Mouse (Mus musculus) macrophage (primary cell): Measurements from ENCODE around the gene Rnf115. TPM values are rescaled to one million over a fixed set of nuclear protein-coding genes. Genes with fewer than 3 reads are reported as not detected.
A peak's percentile ranks its signal among the peaks of the same experiment; 100 is the strongest.

Experiments used
- H3K27ac ChIP-seq: fragments of 350-480 bp; formaldehyde crosslinking; 2 replicates; pipeline ENCODE4 v1.9.0; 2021
- H3K36me3 ChIP-seq: fragments of 350-480 bp; formaldehyde crosslinking; 2 replicates; pipeline ENCODE4 v1.9.0; 2021; ENCODE audit errors: inconsistent target
- H3K4me3 ChIP-seq: fragments of 350-480 bp; formaldehyde crosslinking; 2 replicates; pipeline ENCODE4 v1.9.0; 2021; ENCODE audit errors: inconsistent target
- H3K79me2 ChIP-seq: fragments of 350-480 bp; formaldehyde crosslinking; 2 replicates; pipeline ENCODE4 v1.9.0; 2021; ENCODE audit errors: inconsistent target
- WGBS: methylation state at CpG from one replicate; pipeline ENCODE4 v1.1.7; 2026; ENCODE audit warnings: inconsistent platforms; ENCODE audit not compliant: missing documents; 5-methylcytosine and 5-hydroxymethylcytosine counted together
- polyA plus RNA-seq: library from polyadenylated mRNA; stranded (reverse); fragments of 250-400 nt; gene quantifications from 3 replicates; pipeline ENCODE4 v1.2.4, GENCODE M21; 2018; ENCODE audit warnings: inconsistent platforms

The Rnf115 gene
- polyA plus RNA-seq, 1 experiment from 2014 or later, result 94.2 TPM

DNA sequence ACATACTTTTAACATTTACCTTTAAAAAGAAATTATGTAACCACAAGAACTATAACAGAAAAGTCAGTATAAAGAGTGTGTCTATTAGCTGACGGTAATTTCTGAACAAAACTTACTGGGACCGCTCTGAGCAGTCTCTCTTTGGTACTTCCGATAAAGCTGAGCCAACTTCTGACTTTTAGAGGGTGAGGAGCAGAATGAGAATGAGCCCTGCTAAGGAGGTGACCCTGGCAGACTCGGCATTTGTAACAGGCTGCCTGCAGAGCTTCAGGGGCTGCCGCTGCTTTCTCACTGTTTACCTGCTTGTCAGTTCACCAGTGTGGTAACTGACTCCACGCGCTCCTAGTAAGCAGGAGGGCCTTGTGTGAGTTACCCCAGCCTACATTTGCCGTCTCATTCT lies 54.8 kb downstream of the Rnf115 start:
- Histone ChIP-seq H3K4me3 (no peak overlapping the region), H3K27ac (no peak overlapping the region), H3K79me2 (peaks cover 53% of the 10 kb centered on the region), H3K36me3 (peaks cover 34% of the 10 kb centered on the region)
- WGBS, result 97% methylated on average over 8 of the region's 8 CpGs

- H3K36me3 ChIP-seq, result peaks cover 75% of the 10 kb centered on the region
- no peak overlapping the region for H3K27ac ChIP-seq
- H3K4me3 ChIP-seq, result no peak overlapping the region
- H3K79me2 ChIP-seq, result peaks cover 3% of the 10 kb centered on the region; the same call in 1 of the 2 replicates
- WGBS, result 92% methylated on average over 1 of the region's 1 CpGs
These were observed 60.3 kb downstream of the Rnf115 start for GRCm38 (mm10) chr3:96787784-96788183.

- Histone ChIP-seq H3K36me3 (peaks cover 78% of the 10 kb centered on the region), H3K79me2 (no peaks in the 10 kb centered on the region), H3K27ac (no peak overlapping the region), H3K4me3 (no peak overlapping the region)
- 93% methylated on average over 8 of the region's 8 CpGs for WGBS
These were observed 61.0 kb downstream of the Rnf115 start for GRCm38 (mm10) chr3:96788506-96788905.

GRCm38 (mm10) chr3:96800254-96800653 lies 72.8 kb downstream of the Rnf115 start:
- 92% methylated on average over 11 of the region's 11 CpGs for WGBS
- H3K27ac ChIP-seq, result no peak overlapping the region
- H3K36me3 ChIP-seq, result peaks cover 5% of the 10 kb centered on the region; the same call in 1 of the 2 replicates
- H3K79me2 ChIP-seq, result no peaks in the 10 kb centered on the region
- no peak overlapping the region for H3K4me3 ChIP-seq

DNA sequence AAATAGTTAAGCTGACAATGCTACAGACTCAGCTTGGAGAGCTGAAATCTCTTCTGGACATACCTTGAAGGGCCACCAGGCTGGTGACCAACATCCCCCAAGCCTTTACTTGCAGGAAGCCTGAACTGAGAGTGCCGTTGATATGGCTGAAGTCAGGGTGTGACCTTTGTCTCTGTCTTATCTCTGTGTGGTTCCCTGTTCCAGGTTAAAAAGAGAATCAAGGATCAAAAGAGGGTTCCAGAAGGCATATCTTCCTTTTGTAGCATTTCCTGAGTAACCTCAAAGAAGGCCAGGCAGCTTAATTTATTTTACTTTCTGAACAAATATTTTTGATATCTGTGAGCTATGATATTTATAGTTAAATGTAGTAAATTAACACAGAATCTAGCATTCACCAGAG lies 74.8 kb downstream of the Rnf115 start:
- Histone ChIP-seq H3K27ac (no peak overlapping the region), H3K79me2 (no peaks in the 10 kb centered on the region), H3K36me3 (peaks cover 5% of the 10 kb centered on the region; the same call in 1 of the 2 replicates), H3K4me3 (no peak overlapping the region)
- WGBS, result 88% methylated on average over 1 of the region's 1 CpGs

DNA sequence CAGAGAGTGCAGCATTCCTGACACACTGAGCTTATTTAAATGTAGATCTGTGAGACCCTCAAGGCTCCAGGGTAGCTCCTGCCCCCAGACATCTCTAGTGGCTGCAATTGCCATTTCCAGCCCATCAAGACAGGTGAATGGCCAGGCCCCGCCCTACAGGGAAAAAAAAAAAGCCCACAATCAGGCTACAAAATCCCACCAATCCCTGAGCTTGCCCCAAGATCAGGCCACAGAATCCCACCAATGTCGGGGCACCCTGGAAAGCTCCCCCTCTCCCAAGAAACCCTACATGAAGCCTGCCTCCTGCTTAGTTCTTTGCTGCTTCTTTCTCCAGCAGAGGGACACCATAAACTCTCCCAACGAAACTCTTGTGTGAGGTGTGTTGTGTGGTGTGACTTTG lies 80.7 kb downstream of the Rnf115 start:
- 87% methylated on average over 2 of the region's 3 CpGs for WGBS
- no peaks in the 10 kb centered on the region for H3K79me2 ChIP-seq
- H3K27ac ChIP-seq, result no peak overlapping the region
- H3K4me3 ChIP-seq, result no peak overlapping the region
- no peaks in the 10 kb centered on the region for H3K36me3 ChIP-seq

- Histone ChIP-seq H3K79me2 (no peaks in the 10 kb centered on the region), H3K27ac (no peak overlapping the region), H3K4me3 (no peak overlapping the region), H3K36me3 (no peaks in the 10 kb centered on the region)
- 100% methylated on average over 3 of the region's 3 CpGs for WGBS
These were observed 81.2 kb downstream of the Rnf115 start for GRCm38 (mm10) chr3:96808651-96809050.

DNA sequence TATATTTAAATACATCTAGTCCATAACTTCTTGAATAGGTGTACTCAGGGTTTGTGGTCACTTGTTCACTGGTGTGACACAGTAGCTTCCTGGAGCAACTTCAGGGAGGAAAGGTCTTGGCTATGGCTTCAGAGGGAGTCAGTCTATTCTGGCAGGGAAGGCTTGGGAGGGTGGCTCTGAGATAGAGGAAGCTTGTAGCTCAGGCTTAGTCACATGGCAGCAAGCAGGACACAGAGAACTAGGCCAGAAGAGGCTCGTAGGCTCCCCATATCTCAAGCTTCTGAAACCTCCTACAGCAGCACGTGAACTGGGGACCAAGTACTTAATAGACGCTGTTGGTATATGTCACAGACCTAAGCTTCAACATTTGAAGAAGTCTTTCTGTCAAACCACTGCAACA lies 83.8 kb downstream of the Rnf115 start:
- H3K79me2 ChIP-seq, result no peaks in the 10 kb centered on the region
- no peaks in the 10 kb centered on the region for H3K36me3 ChIP-seq
- no peak overlapping the region for H3K27ac ChIP-seq
- no peak overlapping the region for H3K4me3 ChIP-seq
- 56% methylated on average over 3 of the region's 3 CpGs for WGBS

DNA sequence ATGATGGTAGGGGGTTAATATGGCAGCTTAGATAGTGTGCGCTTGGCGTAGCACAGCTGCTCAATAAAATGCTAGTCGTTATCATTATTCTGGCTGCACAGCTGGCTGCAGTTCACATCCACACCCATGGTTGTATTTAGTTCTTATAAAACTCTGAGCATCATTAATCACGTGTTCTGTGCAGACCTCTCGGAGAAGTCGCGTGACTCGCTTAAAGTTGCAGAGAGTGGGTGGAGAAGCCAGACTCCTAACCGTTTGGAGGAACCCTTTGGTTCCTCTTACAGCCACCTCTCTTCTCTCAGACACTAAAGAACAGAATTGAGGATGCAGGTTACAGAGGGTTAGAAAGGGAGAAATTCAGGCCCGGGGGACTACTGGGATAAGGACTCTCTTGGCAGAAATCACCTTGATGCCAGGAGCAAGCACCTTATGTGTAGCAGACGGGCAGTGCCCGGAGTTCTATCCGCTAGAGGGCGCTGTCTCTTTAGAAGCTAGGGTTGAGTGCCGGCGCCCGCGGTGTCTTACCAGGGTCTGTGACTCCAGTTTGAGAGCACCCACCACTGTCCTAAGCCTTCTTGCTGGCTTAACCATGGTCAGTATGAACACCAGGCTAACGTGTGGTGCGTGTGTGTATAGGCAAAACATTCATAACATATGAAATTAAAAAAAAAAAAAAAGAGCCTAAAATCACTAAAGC lies 85.1 kb downstream of the Rnf115 start:
- no peaks in the 10 kb centered on the region for H3K36me3 ChIP-seq
- H3K4me3 ChIP-seq, result peak overlapping the region; percentile 8; the same call in 1 of the 2 replicates
- 21% methylated on average over 20 of the region's 20 CpGs for WGBS
- H3K27ac ChIP-seq, result no peak overlapping the region
- no peaks in the 10 kb centered on the region for H3K79me2 ChIP-seq

DNA sequence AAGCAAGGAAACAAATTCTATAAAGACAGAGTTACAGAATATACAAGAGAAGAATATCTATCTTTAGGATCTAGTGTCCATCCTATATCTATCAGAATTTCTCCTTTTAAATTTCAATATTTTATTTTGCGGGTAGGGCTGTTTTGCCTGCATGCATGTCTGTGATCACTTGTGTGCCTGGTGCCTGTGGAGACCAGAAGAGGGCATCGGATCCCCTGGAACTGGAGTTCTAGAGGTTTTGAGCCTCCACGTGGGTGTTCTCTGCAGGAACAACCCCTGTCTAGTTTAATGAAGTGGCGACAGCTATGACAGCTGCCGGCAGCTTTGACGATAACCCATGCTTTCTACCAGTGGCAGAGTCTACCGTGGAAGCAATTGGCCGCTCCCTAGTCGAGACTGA lies 85.6 kb downstream of the Rnf115 start:
- Histone ChIP-seq H3K4me3 (peak overlapping the region; percentile 8; the same call in 1 of the 2 replicates), H3K36me3 (no peaks in the 10 kb centered on the region), H3K27ac (no peak overlapping the region), H3K79me2 (no peaks in the 10 kb centered on the region)
- WGBS, result 18% methylated on average over 8 of the region's 9 CpGs

DNA sequence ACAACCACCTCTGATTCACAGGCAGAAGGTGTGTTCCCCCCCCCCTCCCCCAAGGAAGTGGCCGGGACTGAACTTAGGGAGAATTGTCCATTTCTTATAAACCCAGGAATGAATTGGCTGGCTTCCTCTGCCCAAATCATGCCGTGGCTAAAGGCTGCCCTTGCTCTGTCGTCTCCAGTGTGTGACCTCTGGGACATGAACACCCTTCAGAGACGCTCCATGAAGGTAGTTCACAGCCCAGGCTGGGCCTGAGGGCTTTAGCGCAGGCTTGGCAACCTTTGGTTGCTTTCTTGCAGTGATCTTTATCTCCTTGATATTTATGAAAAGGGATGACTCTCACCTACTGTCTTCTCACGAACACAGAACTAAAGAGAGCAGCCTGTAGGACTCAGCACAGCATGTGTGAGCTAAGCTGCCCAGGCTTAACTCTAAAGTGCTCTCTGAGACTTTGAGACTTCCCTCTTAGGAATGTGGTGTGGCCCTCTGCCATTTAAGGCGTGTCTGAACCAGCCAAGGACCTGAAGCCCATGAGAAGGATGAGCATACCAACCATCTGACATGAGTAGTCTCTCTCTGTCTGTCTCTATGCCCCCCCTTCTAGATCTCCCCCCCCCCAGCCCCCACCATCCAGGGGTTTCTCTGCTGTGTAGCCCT lies 86.3 kb downstream of the Rnf115 start:
- Histone ChIP-seq H3K4me3 (no peak overlapping the region), H3K36me3 (no peaks in the 10 kb centered on the region), H3K27ac (no peak overlapping the region), H3K79me2 (no peaks in the 10 kb centered on the region)
- 53% methylated on average over 6 of the region's 7 CpGs for whole genome bisulfite sequencing

- Histone ChIP-seq H3K4me3 (no peak overlapping the region), H3K36me3 (no peaks in the 10 kb centered on the region), H3K79me2 (no peaks in the 10 kb centered on the region), H3K27ac (no peak overlapping the region)
- WGBS, result 65% methylated on average over 6 of the region's 6 CpGs
These were observed 86.9 kb downstream of the Rnf115 start for GRCm38 (mm10) chr3:96814342-96814741.

DNA sequence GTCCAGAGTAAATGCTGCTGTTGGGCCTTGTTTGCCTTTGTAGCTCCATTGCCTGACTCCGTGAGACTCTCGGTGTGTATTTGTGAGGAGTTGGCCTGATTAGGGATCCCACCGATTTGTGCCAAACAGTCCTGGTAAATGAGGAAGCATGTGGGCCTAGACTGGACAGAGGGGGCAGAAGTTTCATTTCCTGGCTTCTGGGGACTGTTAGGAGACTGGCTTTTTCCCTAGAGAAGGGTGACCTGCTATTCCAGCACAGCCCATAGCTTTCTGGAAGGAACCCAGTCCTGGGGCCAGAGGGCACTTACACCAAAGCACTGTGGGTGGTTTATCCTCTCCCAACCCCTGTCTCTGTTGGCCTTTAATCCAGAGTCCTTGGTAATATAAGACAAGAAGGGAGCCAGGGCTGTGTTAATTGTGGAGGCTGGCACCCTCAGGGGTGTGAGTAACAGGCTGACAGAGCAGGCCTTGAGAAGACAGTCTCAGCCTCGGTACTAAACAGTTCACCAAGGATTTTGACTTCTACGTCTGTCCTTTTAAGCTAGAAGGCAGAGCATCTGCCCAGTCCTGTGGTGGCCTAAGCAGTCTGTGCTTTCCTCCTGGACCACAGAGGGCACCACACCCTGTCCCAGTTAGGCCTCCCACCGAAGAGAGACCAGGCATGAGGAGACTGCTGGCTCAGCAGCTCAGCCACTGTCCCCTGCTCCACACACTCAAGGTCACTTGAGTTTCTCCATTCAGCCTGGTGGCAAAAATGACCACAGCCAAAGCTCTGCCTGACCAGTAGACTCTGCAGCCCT lies 92.9 kb downstream of the Rnf115 start:
- no peak overlapping the region for H3K4me3 ChIP-seq
- no peaks in the 10 kb centered on the region for H3K36me3 ChIP-seq
- no peak overlapping the region for H3K27ac ChIP-seq
- WGBS, result 82% methylated on average over 6 of the region's 6 CpGs
- H3K79me2 ChIP-seq, result no peaks in the 10 kb centered on the region

GRCm38 (mm10) chr3:96821581-96821980 lies 94.1 kb downstream of the Rnf115 start:
- H3K79me2 ChIP-seq, result no peaks in the 10 kb centered on the region
- H3K4me3 ChIP-seq, result no peak overlapping the region
- no peak overlapping the region for H3K27ac ChIP-seq
- WGBS, result 96% methylated on average over 4 of the region's 4 CpGs
- H3K36me3 ChIP-seq, result no peaks in the 10 kb centered on the region

DNA sequence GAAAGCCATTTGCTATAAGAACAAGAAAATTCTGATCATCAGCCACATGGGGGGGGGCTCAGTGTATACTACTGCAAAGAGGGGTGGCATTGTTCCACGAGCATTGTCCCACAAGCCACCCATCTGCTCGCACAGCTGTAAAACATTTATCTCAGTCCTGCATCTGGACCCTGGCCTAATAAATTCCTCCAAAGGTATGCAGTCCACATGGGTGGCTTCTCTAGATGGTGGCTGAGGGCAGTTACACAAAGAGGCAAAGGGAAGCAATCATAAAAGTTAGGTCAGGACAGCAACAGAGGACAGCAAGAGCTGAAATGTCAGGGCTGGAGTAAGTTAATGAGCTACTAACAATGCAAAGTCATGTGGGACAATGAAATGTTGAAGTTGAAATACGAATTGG lies 96.2 kb downstream of the Rnf115 start:
- H3K27ac ChIP-seq, result no peak overlapping the region
- 83% methylated on average over 3 of the region's 3 CpGs for WGBS
- H3K4me3 ChIP-seq, result no peak overlapping the region
- H3K36me3 ChIP-seq, result no peaks in the 10 kb centered on the region
- no peaks in the 10 kb centered on the region for H3K79me2 ChIP-seq
